Mouse (Mus musculus) embryonic facial prominence, embryonic 12.5 days (tissue): Measurements from ENCODE around the gene Vkorc1l1. TPM values are rescaled to one million over a fixed set of nuclear protein-coding genes. Genes with fewer than 3 reads are reported as not detected.

Experiments used
- ATAC-seq: fragments of 200-750 bp; cut with Nextera tagmentation; 2 replicates; pipeline ENCODE4 v1.8.0; 2017; ENCODE audit not compliant: insufficient number of reproducible peaks, insufficient read depth, low FRiP score, low TSS enrichment
- H3K27ac ChIP-seq: fragments of 300-500 bp; sonication (generic); 2 replicates; pipeline ENCODE4 v1.5.1; 2016; ENCODE audit warnings: mild to moderate bottlenecking
- H3K27me3 ChIP-seq: fragments of 300-500 bp; sonication (generic); 2 replicates; pipeline ENCODE4 v1.6.1; 2016; ENCODE audit warnings: mild to moderate bottlenecking, moderate library complexity
- H3K36me3 ChIP-seq: fragments of 300-500 bp; sonication (generic); 2 replicates; pipeline ENCODE4 v1.6.1; 2016; ENCODE audit warnings: mild to moderate bottlenecking
- H3K4me1 ChIP-seq: fragments of 300-500 bp; sonication (generic); 2 replicates; pipeline ENCODE4 v1.6.1; 2016
- H3K4me2 ChIP-seq: fragments of 300-500 bp; sonication (generic); replicated peaks from 2 replicates; pipeline ENCODE4 v1.6.1; 2016; ENCODE audit warnings: mild to moderate bottlenecking, moderate library complexity
- H3K4me3 ChIP-seq: fragments of 300-500 bp; sonication (generic); 2 replicates; pipeline ENCODE4 v1.5.1; 2016; ENCODE audit warnings: mild to moderate bottlenecking
- H3K9ac ChIP-seq: fragments of 300-500 bp; sonication (generic); 2 replicates; pipeline ENCODE4 v1.6.1; 2016; ENCODE audit warnings: mild to moderate bottlenecking, moderate library complexity
- H3K9me3 ChIP-seq: fragments of 300-500 bp; sonication (generic); 2 replicates; pipeline ENCODE4 v1.6.1; 2016; ENCODE audit warnings: mild to moderate bottlenecking, moderate library complexity
- WGBS: fragments of 180-500 bp; shearing (Covaris S2); methylation state at CpG from one replicate; pipeline ENCODE4 v1.1.7; 2016; 5-methylcytosine and 5-hydroxymethylcytosine counted together
- polyA plus RNA-seq: library from polyadenylated mRNA; unstranded; fragments of >200 nt; fragmentation: Nextera tagmentation; extraction: Ambion mirVana; gene quantifications from 2 replicates; pipeline ENCODE4 v1.2.1, GENCODE M21; 2016

The Vkorc1l1 gene
- polyA plus RNA-seq, 1 experiment from 2014 or later: 35.8 TPM

DNA sequence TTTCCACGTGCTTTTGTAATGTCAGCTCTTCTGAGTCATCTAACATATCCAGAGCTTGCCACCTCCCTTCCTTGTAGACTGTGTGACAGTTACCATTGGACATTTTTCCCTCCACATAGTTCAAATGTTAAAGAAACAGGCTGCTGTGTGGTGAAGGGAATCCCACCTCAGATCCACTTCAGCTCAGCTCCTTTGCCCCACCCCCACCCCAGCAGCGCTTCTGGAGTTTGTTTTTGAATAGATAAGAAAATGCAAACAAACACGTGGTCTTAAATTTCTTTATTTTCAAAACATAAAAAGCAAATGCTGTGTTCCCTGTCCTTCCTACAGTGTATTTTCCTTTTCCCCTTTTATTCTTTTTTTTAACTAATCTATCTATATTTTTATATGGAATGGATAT, 38.4 kb downstream of the Vkorc1l1 start:
- H3K9me3 ChIP-seq: no peaks in the 10 kb centered on the region
- H3K4me3 ChIP-seq: no peak overlapping the region
- H3K9ac ChIP-seq: no peak overlapping the region
- no peak for ATAC-seq
- H3K27ac ChIP-seq: no peak overlapping the region
- no peaks in the 10 kb centered on the region for H3K4me1 ChIP-seq
- 79% methylated on average over 3 of the region's 3 CpGs for WGBS
- H3K4me2 ChIP-seq: no peak overlapping the region
- no peaks in the 10 kb centered on the region for H3K27me3 ChIP-seq
- peaks cover 17% of the 10 kb centered on the region for H3K36me3 ChIP-seq

DNA sequence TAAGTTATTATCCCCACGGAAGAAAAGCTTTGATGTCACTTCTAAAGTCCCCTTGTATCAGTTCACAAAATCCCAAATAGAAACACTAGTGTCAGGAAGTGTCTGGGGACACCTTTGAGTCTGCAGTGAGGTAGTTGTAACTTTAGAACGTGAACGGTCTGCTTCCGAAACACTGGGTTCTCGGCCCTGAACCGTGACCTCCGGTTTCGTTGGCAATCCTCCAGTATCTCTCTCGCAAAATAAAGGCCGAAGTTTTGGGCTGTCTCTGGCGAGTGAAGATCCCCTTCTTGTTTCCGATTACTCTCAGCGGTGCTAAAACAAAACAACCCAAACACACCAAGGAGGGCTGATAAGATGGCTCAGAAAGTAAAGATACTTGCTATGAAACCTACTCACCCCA, 47.6 kb downstream of the Vkorc1l1 start:
- Histone ChIP-seq H3K36me3 (peaks cover 12% of the 10 kb centered on the region), H3K4me3 (no peak overlapping the region), H3K4me2 (no peak overlapping the region), H3K9me3 (no peaks in the 10 kb centered on the region), H3K4me1 (no peaks in the 10 kb centered on the region), H3K27me3 (no peaks in the 10 kb centered on the region), H3K9ac (no peak overlapping the region), H3K27ac (no peak overlapping the region)
- 84% methylated on average over 13 of the region's 13 CpGs for WGBS
- no peak for ATAC-seq

GRCm38 (mm10) chr5:129991898-129992297, 50.1 kb downstream of the Vkorc1l1 start:
- Histone ChIP-seq H3K36me3 (peaks cover 6% of the 10 kb centered on the region; the same call in 1 of the 2 replicates), H3K4me1 (no peaks in the 10 kb centered on the region), H3K9ac (no peak overlapping the region), H3K27ac (no peak overlapping the region), H3K27me3 (no peaks in the 10 kb centered on the region), H3K4me3 (no peak overlapping the region), H3K9me3 (no peaks in the 10 kb centered on the region), H3K4me2 (no peak overlapping the region)
- no peak for ATAC-seq
- 91% methylated on average over 5 of the region's 5 CpGs for WGBS

GRCm38 (mm10) chr5:129993374-129993773, 51.6 kb downstream of the Vkorc1l1 start:
- H3K36me3 ChIP-seq: 0 out of 2 replicates have a peak, but pooled peaks cover 6% of the 10 kb centered on the region
- 91% methylated on average over 14 of the region's 14 CpGs for WGBS

DNA sequence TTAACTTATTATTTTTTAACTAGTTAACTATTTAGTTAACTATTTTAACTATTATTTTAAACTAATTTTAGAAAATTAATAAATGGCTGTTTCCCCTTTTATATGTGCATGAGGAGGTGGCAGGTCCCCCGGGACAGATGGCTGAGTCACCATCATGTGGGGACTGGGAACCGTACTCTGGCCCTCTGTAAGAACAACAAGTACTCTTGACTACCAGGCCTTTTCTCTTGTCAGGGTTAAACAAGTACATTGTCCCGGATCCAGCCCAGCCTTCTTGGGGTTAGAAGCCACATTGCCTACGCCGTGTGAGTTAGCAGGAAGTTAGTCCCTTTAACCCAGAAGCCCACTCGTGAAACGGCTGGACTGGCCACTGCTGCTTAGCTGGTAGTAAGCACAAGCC, 53.2 kb downstream of the Vkorc1l1 start:
- Histone ChIP-seq H3K4me1 (no peaks in the 10 kb centered on the region), H3K36me3 (0 out of 2 replicates have a peak, but pooled peaks cover 6% of the 10 kb centered on the region), H3K4me3 (no peak overlapping the region), H3K9ac (no peak overlapping the region), H3K27me3 (no peaks in the 10 kb centered on the region), H3K4me2 (no peak overlapping the region), H3K27ac (no peak overlapping the region), H3K9me3 (no peaks in the 10 kb centered on the region)
- no peak for ATAC-seq
- 90% methylated on average over 7 of the region's 7 CpGs for whole genome bisulfite sequencing

More at GRCm38 (mm10) chr5:129993374-129993773, 51.6 kb downstream of the Vkorc1l1 start:
- ATAC-seq: no peak
- Histone ChIP-seq H3K4me3 (no peak overlapping the region), H3K4me2 (no peak overlapping the region), H3K9ac (no peak overlapping the region), H3K27me3 (no peaks in the 10 kb centered on the region), H3K9me3 (no peaks in the 10 kb centered on the region), H3K4me1 (no peaks in the 10 kb centered on the region), H3K27ac (no peak overlapping the region)

DNA sequence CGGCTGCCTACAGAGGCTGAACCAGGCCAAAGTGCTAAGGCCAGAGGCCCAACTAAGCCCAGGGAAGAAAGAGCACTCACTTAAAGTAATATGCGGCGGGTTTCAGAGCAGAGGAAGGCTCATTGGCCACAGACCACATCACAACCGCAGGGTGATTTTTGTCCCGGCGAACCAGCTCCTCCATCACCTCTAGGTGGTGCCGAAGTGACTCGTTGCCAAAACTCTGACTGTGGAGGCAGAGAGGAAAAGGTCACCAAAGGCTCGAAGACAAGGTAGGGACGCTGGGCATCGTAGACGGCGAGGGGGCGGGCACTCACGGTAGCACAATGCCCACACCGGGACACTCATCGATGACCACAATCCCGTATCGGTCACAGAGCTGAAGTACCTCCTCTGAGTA, 55.9 kb downstream of the Vkorc1l1 start:
- Histone ChIP-seq H3K36me3 (0 out of 2 replicates have a peak, but pooled peaks cover 6% of the 10 kb centered on the region), H3K27me3 (no peaks in the 10 kb centered on the region), H3K4me3 (no peak overlapping the region), H3K4me2 (no peak overlapping the region), H3K27ac (no peak overlapping the region), H3K9ac (no peak overlapping the region), H3K4me1 (peaks cover 10% of the 10 kb centered on the region), H3K9me3 (no peaks in the 10 kb centered on the region)
- no peak for ATAC-seq
- WGBS: 71% methylated on average over 19 of the region's 19 CpGs

GRCm38 (mm10) chr5:129999097-129999496, 57.3 kb downstream of the Vkorc1l1 start:
- H3K36me3 ChIP-seq: no peaks in the 10 kb centered on the region
- H3K4me1 ChIP-seq: peaks cover 16% of the 10 kb centered on the region
- no peak overlapping the region for H3K9ac ChIP-seq
- no peak overlapping the region for H3K27ac ChIP-seq
- H3K9me3 ChIP-seq: no peaks in the 10 kb centered on the region
- no peaks in the 10 kb centered on the region for H3K27me3 ChIP-seq
- H3K4me3 ChIP-seq: no peak overlapping the region
- no peak for ATAC-seq
- H3K4me2 ChIP-seq: no peak overlapping the region
- 32% methylated on average over 4 of the region's 4 CpGs for WGBS

DNA sequence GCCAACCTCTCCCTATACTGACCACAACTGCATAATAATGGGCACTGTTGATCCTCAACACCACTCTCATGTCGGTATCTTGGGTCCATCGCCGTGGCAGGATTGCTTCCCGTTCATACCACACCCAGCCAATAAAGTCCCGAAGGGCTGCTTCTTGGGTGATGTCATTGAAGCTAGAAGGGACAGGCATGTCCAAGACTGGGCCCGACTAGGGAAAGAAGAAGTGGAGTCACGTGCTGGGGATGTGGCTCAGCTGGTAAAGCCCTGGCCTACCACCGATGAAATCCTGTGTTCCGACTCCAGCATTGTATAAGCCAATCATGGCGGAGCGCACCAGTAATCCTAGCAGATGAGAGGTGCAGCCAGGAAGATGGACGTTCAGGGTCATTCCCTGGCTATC, 59.0 kb downstream of the Vkorc1l1 start:
- H3K27ac ChIP-seq: no peak overlapping the region
- peaks cover 16% of the 10 kb centered on the region for H3K4me1 ChIP-seq
- ATAC-seq: no peak
- 91% methylated on average over 12 of the region's 12 CpGs for WGBS
- H3K9ac ChIP-seq: no peak overlapping the region
- H3K4me3 ChIP-seq: no peak overlapping the region
- no peaks in the 10 kb centered on the region for H3K27me3 ChIP-seq
- H3K4me2 ChIP-seq: no peak overlapping the region
- no peaks in the 10 kb centered on the region for H3K36me3 ChIP-seq
- H3K9me3 ChIP-seq: no peaks in the 10 kb centered on the region

GRCm38 (mm10) chr5:130001356-130001987, 59.7 kb downstream of the Vkorc1l1 start:
- no peak for ATAC-seq
- Histone ChIP-seq H3K4me2 (peak overlapping the region; percentile 66), H3K27me3 (no peaks in the 10 kb centered on the region), H3K4me3 (peak overlapping the region; percentile 51), H3K36me3 (no peaks in the 10 kb centered on the region), H3K9ac (peak overlapping the region; percentile 34; the same call in 1 of the 2 replicates), H3K9me3 (no peaks in the 10 kb centered on the region), H3K4me1 (peaks cover 16% of the 10 kb centered on the region), H3K27ac (no peak overlapping the region)
- 68% methylated on average over 5 of the region's 5 CpGs for WGBS

DNA sequence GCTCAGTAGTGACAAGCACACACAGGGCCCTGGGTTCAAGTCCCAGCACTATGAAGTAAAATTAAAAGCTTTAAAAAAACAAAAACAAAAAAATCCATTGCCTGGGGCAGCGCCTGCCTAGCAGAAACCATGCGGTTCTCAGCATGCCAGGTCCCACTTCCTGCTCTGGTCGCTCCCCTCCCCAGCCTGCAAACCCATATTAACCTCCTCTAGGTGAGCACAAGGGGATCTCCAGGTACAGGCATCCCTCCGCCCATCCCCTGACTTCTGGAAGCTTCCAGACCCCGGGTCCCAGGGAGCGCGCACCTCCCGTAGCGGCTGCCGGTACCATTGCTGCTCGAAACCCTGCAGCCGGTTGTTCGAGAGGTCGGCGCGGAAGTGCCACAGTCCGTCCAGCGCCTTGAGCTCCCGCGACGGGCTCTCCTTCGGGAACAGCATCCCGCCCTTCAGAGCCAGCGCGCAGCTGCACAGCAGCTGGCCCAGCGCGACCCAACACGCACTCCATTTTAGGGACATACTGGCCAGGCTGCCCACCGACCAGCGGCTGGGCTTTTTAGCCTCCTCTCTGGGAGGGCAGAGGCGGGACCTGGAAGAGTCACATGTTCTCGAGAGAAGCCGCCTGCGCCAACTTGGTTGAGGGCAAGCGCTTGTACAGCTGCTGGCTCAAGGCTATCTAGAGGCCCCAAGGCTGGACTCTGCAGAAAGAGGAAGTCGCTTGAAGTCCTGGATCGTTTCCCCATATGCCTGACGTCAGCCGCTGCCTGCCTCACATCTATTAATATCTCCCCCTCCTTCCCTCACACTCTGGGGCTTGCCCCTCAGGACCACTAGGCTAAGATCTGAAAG, 60.8 kb downstream of the Vkorc1l1 start, which contains the start of gene Gusb:
Gene Gusb, minus strand, starts transcription at position 749 of the 846 bp plus-strand sequence.
- under 1% methylated on average over 39 of the region's 39 CpGs for WGBS
- peak; percentile 80 for ATAC-seq
- Histone ChIP-seq H3K4me1 (peaks cover 16% of the 10 kb centered on the region), H3K27me3 (no peaks in the 10 kb centered on the region), H3K4me2 (peak within 1 kb of the TSS; percentile 66), H3K36me3 (no peaks in the 10 kb centered on the region), H3K9ac (peak within 1 kb of the TSS; percentile 61), H3K27ac (peak within 1 kb of the TSS; percentile 41), H3K4me3 (peak within 1 kb of the TSS; percentile 51), H3K9me3 (no peaks in the 10 kb centered on the region)

- Histone ChIP-seq H3K27me3 (no peaks in the 10 kb centered on the region), H3K36me3 (no peaks in the 10 kb centered on the region), H3K4me1 (peaks cover 16% of the 10 kb centered on the region), H3K9ac (no peak overlapping the region; the same call in 1 of the 2 replicates), H3K27ac (peak overlapping the region; percentile 41), H3K9me3 (no peaks in the 10 kb centered on the region), H3K4me3 (peak overlapping the region; percentile 51; the same call in 1 of the 2 replicates), H3K4me2 (peak overlapping the region; percentile 66)
- ATAC-seq: no peak
- 55% methylated on average over 7 of the region's 7 CpGs for WGBS
Observed at GRCm38 (mm10) chr5:130003229-130003628, 61.5 kb downstream of the Vkorc1l1 start.

DNA sequence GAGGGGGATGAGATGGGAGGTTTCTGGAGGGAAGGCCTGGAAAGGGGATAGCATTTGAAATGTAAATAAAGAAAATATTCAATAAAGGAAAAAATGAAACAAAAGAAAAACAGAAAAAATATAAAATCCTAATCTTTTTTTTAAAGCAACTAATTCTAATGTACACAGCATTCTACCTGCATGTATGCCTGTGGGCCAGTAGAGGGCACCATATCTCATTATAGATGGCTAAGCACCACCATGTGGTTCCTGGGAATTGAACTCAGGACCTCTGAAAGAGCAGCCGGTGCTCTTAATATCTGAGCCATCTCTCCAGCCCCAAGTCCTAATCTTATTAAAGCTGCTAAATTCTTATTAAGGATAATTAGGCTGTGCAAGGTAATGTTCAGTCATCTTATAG, 65.6 kb downstream of the Vkorc1l1 start:
- H3K4me2 ChIP-seq: no peak overlapping the region
- H3K36me3 ChIP-seq: peaks cover 16% of the 10 kb centered on the region
- H3K4me3 ChIP-seq: no peak overlapping the region
- 0 out of 2 replicates have a peak, but pooled peaks cover 11% of the 10 kb centered on the region for H3K9me3 ChIP-seq
- 86% methylated on average over 1 of the region's 1 CpGs for WGBS
- no peak overlapping the region for H3K27ac ChIP-seq
- no peak for ATAC-seq
- peaks cover 6% of the 10 kb centered on the region for H3K4me1 ChIP-seq
- no peaks in the 10 kb centered on the region for H3K27me3 ChIP-seq
- no peak overlapping the region for H3K9ac ChIP-seq
